Mouse (Mus musculus): ENCODE measurements around the gene Olfr1375. TPM values are rescaled to one million over a fixed set of nuclear protein-coding genes. Genes with fewer than 3 reads are reported as not detected.
"Not testable (repeated sequence)": the region's sequence is repeated elsewhere in the genome, so short reads cannot be mapped to it uniquely, and the experiment has no call there.

Gene Olfr1375
- polyA plus RNA-seq, 1 experiment from 2014 or later, result not detected

GRCm38 (mm10) chr11:51030225-51030624, 17.7 kb upstream of the Olfr1375 start:
- Histone ChIP-seq H3K4me3 (ENCODE audit: low read depth, low read length) (no peak overlapping the region), H3K4me1 (replicated peaks; ENCODE audit: control insufficient read depth, insufficient read depth) (no peaks in the 10 kb centered on the region), H3K27me3 (ENCODE audit: control insufficient read depth, insufficient read depth, low read length) (no peaks in the 10 kb centered on the region), H3K9me3 (ENCODE audit: control insufficient read depth, low read length) (no peaks in the 10 kb centered on the region), H3K4me2 (replicated peaks; ENCODE audit: low read depth) (no peak overlapping the region), H3K27ac (replicated peaks) (no peak overlapping the region), H3K36me3 (ENCODE audit: control insufficient read depth, insufficient read depth, low read length) (no peaks in the 10 kb centered on the region), H3K9ac (ENCODE audit: low read length) (no peak overlapping the region)
- ATAC-seq (ENCODE audit: low FRiP score, low TSS enrichment) (no peak), DNase-seq (ENCODE audit: low spot score) (no peak)
- TF ChIP-seq CTCF (IDR thresholded peaks at IDR 0.05; ENCODE audit: low read depth), result no peak
- no peak for TF ChIP-seq EP300 (optimal IDR thresholded peaks at IDR 0.05)
- WGBS, result 76% methylated on average over 2 of the region's 2 CpGs

- no peak for DNase-seq (ENCODE audit: low spot score)
- no peak overlapping the region for H3K9ac ChIP-seq (ENCODE audit: low read length)
- H3K4me2 ChIP-seq (replicated peaks; ENCODE audit: low read depth), result no peak overlapping the region
- no peaks in the 10 kb centered on the region for H3K9me3 ChIP-seq (ENCODE audit: control insufficient read depth, low read length)
- TF ChIP-seq CTCF (IDR thresholded peaks at IDR 0.05; ENCODE audit: low read depth) (peak; percentile 86), EP300 (optimal IDR thresholded peaks at IDR 0.05) (no peak)
- H3K27me3 ChIP-seq (ENCODE audit: control insufficient read depth, insufficient read depth, low read length), result no peaks in the 10 kb centered on the region
- no peak overlapping the region for H3K4me3 ChIP-seq (ENCODE audit: low read depth, low read length)
- no peak overlapping the region for H3K27ac ChIP-seq (replicated peaks)
- 30% methylated on average over 1 of the region's 1 CpGs for WGBS
- no peak for ATAC-seq (ENCODE audit: low FRiP score, low TSS enrichment)
- H3K36me3 ChIP-seq (ENCODE audit: control insufficient read depth, insufficient read depth, low read length), result no peaks in the 10 kb centered on the region
- H3K4me1 ChIP-seq (replicated peaks; ENCODE audit: control insufficient read depth, insufficient read depth), result no peaks in the 10 kb centered on the region
These were observed 15.1 kb upstream of the Olfr1375 start for GRCm38 (mm10) chr11:51032851-51033250.

GRCm38 (mm10) chr11:51034141-51034540, 13.8 kb upstream of the Olfr1375 start:
- not testable (repeated sequence) for ATAC-seq (ENCODE audit: low FRiP score, low TSS enrichment)

GRCm38 (mm10) chr11:51035951-51036350, 12.0 kb upstream of the Olfr1375 start:
- TF ChIP-seq EP300 (optimal IDR thresholded peaks at IDR 0.05) (no peak), CTCF (IDR thresholded peaks at IDR 0.05; ENCODE audit: low read depth) (no peak)
- Histone ChIP-seq H3K9me3 (ENCODE audit: control insufficient read depth, low read length) (no peaks in the 10 kb centered on the region), H3K4me3 (ENCODE audit: low read depth, low read length) (no peak overlapping the region), H3K9ac (ENCODE audit: low read length) (no peak overlapping the region), H3K4me1 (replicated peaks; ENCODE audit: control insufficient read depth, insufficient read depth) (no peaks in the 10 kb centered on the region), H3K4me2 (replicated peaks; ENCODE audit: low read depth) (no peak overlapping the region), H3K27me3 (ENCODE audit: control insufficient read depth, insufficient read depth, low read length) (no peaks in the 10 kb centered on the region), H3K27ac (replicated peaks) (no peak overlapping the region), H3K36me3 (ENCODE audit: control insufficient read depth, insufficient read depth, low read length) (no peaks in the 10 kb centered on the region)
- 34% methylated on average over 2 of the region's 2 CpGs for WGBS
- DNase-seq (ENCODE audit: low spot score) (peak; percentile 47), ATAC-seq (ENCODE audit: low FRiP score, low TSS enrichment) (no peak)

More at GRCm38 (mm10) chr11:51034141-51034540, 13.8 kb upstream of the Olfr1375 start:
- not testable (repeated sequence) for H3K4me2 ChIP-seq (replicated peaks; ENCODE audit: low read depth); H3K27ac ChIP-seq (replicated peaks); DNase-seq (ENCODE audit: low spot score); H3K4me1 ChIP-seq (replicated peaks; ENCODE audit: control insufficient read depth, insufficient read depth); H3K9ac ChIP-seq (ENCODE audit: low read length); H3K36me3 ChIP-seq (ENCODE audit: control insufficient read depth, insufficient read depth, low read length); H3K27me3 ChIP-seq (ENCODE audit: control insufficient read depth, insufficient read depth, low read length); H3K9me3 ChIP-seq (ENCODE audit: control insufficient read depth, low read length); H3K4me3 ChIP-seq (ENCODE audit: low read depth, low read length)

GRCm38 (mm10) chr11:51044776-51045175, 3.1 kb upstream of the Olfr1375 start:
- not testable (repeated sequence) for H3K27me3 ChIP-seq (ENCODE audit: control insufficient read depth, insufficient read depth, low read length); H3K9ac ChIP-seq (ENCODE audit: low read length); H3K27ac ChIP-seq (replicated peaks); H3K4me2 ChIP-seq (replicated peaks; ENCODE audit: low read depth); H3K4me3 ChIP-seq (ENCODE audit: low read depth, low read length); H3K9me3 ChIP-seq (ENCODE audit: control insufficient read depth, low read length); H3K4me1 ChIP-seq (replicated peaks; ENCODE audit: control insufficient read depth, insufficient read depth); H3K36me3 ChIP-seq (ENCODE audit: control insufficient read depth, insufficient read depth, low read length); ATAC-seq (ENCODE audit: low FRiP score, low TSS enrichment); DNase-seq (ENCODE audit: low spot score)
- 47% methylated on average over 3 of the region's 3 CpGs for WGBS

GRCm38 (mm10) chr11:51051678-51052077, 3.8 kb downstream of the Olfr1375 start:
- no peak for TF ChIP-seq CTCF (IDR thresholded peaks at IDR 0.05; ENCODE audit: low read depth)
- TF ChIP-seq EP300 (optimal IDR thresholded peaks at IDR 0.05), result no peak
- no peak for ATAC-seq (ENCODE audit: low FRiP score, low TSS enrichment)
- no peak overlapping the region for H3K9ac ChIP-seq (ENCODE audit: low read length)
- no peak overlapping the region for H3K27ac ChIP-seq (replicated peaks)
- H3K4me3 ChIP-seq (ENCODE audit: low read depth, low read length), result no peak overlapping the region
- H3K9me3 ChIP-seq (ENCODE audit: control insufficient read depth, low read length), result no peaks in the 10 kb centered on the region
- WGBS, result 52% methylated on average over 2 of the region's 2 CpGs
- no peaks in the 10 kb centered on the region for H3K27me3 ChIP-seq (ENCODE audit: control insufficient read depth, insufficient read depth, low read length)
- H3K36me3 ChIP-seq (ENCODE audit: control insufficient read depth, insufficient read depth, low read length), result no peaks in the 10 kb centered on the region
- H3K4me2 ChIP-seq (replicated peaks; ENCODE audit: low read depth), result no peak overlapping the region
- H3K4me1 ChIP-seq (replicated peaks; ENCODE audit: control insufficient read depth, insufficient read depth), result no peaks in the 10 kb centered on the region
- no peak for DNase-seq (ENCODE audit: low spot score)

All from stomach, postnatal 0 days (tissue).